Mouse (Mus musculus) fibroblast of lung, adult 2 months (primary cell): ENCODE data around the gene Ndrg3.
"Not testable (repeated sequence)": the region's sequence is repeated elsewhere in the genome, so short reads cannot be mapped to it uniquely, and the experiment has no call there.

Experiments used
- DNase-seq: peaks from one replicate; pipeline ENCODE4 v3.0.0-alpha.2; 2011; ENCODE audit warnings: low read depth

Ndrg3 gene

GRCm38 (mm10) chr2:156901344-156901743 lies 90.5 kb downstream of the Ndrg3 start:
- DNase-seq, result no peak

GRCm38 (mm10) chr2:156899184-156899583 lies 92.7 kb downstream of the Ndrg3 start:
- no peak for DNase-seq

GRCm38 (mm10) chr2:156898374-156898773 lies 93.5 kb downstream of the Ndrg3 start:
- DNase-seq, result no peak

- no peak for DNase-seq
Measured at GRCm38 (mm10) chr2:156897034-156897433, 94.8 kb downstream of the Ndrg3 start.

GRCm38 (mm10) chr2:156896384-156896914 lies 95.4 kb downstream of the Ndrg3 start:
- DNase-seq, result no peak

GRCm38 (mm10) chr2:156894496-156895265 lies 97.2 kb downstream of the Ndrg3 start:
- DNase-seq, result no peak

GRCm38 (mm10) chr2:156892821-156893220 lies 99.0 kb downstream of the Ndrg3 start:
- no peak for DNase-seq

GRCm38 (mm10) chr2:156892240-156892639 lies 99.6 kb downstream of the Ndrg3 start:
- DNase-seq, result no peak

GRCm38 (mm10) chr2:156888490-156888889 lies 103.4 kb downstream of the Ndrg3 start:
- DNase-seq, result no peak

GRCm38 (mm10) chr2:156887017-156887416 lies 104.8 kb downstream of the Ndrg3 start, which contains the start of gene Sla2:
Gene Sla2 (minus strand): TSS chr2:156887192.
- no peak for DNase-seq

GRCm38 (mm10) chr2:156886084-156886631 lies 105.7 kb downstream of the Ndrg3 start:
- DNase-seq, result no peak

GRCm38 (mm10) chr2:156885666-156886065 lies 106.2 kb downstream of the Ndrg3 start:
- not testable (repeated sequence) for DNase-seq

- DNase-seq, result no peak
Measured at GRCm38 (mm10) chr2:156884396-156885211, 107.3 kb downstream of the Ndrg3 start.

GRCm38 (mm10) chr2:156882431-156883001 lies 109.3 kb downstream of the Ndrg3 start:
- DNase-seq, result no peak

GRCm38 (mm10) chr2:156879541-156879940 lies 112.3 kb downstream of the Ndrg3 start:
- DNase-seq, result no peak

- DNase-seq, result no peak
Measured at GRCm38 (mm10) chr2:156877726-156878125, 114.1 kb downstream of the Ndrg3 start.
